Mouse (Mus musculus) adrenal gland, postnatal 25 days (tissue): ENCODE results near the gene Ccdc47. TPM values are rescaled to one million over a fixed set of nuclear protein-coding genes. Genes with fewer than 3 reads are reported as not detected.
A peak's percentile ranks its signal among the peaks of the same experiment; 100 is the strongest.

ENCODE experiments used
- DNase-seq: peaks from one replicate; pipeline ENCODE4 v3.0.0; 2021; ENCODE audit warnings: mixed read lengths
- total RNA-seq: library from RNA; stranded (reverse); gene quantifications from 2 replicates; pipeline ENCODE4 v1.2.3, GENCODE M21; 2021

Gene Ccdc47
- total RNA-seq, 1 experiment from 2014 or later: 122 TPM

DNA sequence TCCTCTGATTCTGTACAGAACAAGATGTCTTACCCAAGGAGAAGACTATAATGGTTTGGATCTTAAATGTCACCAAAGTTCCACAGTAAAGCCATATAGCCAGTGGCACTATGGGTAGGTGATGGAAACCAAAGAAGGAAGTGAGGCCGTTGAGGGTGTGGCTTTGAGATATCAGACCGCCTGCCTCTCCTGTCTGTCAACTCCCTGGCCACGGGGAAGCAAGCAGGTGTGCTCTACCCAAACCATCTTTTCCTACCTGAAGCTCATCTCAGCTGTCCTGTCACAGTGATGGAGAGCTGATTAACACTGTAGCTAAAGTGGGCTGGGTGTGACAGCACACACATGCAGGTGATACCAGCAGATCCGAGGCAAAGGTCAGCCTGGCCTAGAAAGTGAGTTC lies 17.9 kb downstream of the Ccdc47 start:
- no peak for DNase-seq

DNA sequence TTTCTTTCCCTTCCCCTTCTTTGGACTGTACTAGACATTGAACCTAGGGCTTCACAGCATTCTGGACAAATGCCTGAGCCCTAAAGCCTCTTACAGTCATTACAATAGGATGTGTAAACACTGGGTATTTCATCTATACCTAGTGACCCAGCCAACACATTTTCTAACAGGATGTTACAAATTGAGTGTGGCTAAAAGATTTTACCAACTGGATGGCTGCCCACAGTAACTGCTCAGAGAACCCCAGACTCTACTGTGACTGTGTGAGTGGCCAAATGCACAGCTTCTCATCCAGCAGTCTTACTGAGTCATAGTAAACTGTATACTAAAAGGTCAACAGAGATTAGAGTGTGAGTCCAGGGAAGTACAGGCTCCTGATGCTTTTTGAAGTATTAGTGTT lies 20.8 kb downstream of the Ccdc47 start:
- DNase-seq: no peak

DNA sequence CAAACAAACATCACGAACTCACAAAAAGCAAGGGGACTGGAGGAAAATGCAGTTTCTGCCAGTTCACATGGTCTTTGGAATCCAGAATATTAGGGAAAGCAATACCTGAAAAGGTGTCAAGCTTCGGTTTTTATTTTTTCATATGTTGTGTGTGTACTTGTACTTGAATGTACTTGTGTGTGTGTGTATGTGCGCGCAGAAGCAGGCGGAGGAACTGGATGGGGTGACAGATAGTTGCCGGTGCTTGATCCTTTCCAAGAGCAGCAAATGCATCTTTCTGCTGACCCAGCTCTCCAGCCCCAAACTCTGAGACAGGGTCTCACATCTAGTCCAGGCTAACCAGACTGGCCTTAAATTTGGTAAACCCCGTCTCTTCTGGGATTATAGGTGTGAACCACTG lies 21.3 kb downstream of the Ccdc47 start:
- DNase-seq: no peak

DNA sequence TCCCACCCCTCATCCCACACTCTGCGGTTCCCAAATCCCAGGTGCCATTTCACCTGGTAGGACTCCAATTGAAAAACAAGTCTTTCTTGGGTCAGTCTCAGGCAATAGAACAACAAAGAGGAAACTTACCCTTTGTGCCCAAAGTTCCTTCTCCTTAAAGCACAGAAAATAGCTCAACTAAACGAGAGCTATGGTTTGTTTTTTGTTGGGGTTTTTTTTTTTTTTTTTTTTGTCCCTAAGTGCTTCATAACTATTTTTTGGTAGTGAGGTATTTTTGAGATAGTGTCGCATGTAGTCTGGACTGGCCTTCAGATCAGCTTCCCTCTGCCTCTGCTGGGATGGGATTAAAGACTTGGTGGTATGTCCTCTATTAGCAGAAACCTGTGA lies 22.0 kb downstream of the Ccdc47 start:
- no peak for DNase-seq

DNA sequence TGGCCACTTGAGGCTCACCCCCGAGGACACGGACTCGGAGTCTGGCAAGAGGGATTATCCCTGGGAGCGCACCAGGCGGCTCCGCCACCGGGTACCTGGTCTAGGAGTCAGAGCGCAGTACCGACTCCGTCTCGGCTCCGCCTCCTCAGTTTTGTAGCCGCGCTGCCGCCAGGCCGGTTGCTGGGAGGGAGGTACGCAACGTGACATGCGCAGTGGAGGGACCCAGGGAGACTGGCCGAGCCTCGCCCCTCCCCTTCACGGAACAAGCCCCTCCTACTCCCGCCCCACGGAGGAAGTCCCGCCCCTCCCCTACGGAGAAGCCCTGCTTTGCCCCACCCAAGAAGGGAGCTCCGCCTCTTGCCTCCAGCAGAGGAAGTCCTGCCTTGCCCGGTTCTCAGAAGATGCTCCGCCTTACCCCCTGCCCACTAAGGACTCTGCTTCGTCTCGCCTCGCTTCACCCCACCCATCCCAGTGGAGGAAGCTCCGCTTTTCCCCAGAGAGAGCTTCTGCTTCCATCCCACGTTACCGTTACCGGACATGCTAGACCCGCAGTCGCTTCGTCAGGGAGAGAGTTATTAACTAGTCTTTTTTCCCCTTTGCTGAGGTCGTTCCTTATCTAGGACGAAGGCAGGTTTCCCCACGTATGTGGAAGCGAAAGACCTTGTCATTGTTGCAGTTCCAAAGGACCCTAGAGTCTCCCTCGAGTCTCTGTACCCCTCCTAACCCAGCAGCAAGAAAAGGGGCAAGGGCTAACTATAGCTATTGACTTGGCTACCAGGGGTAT lies 22.6 kb downstream of the Ccdc47 start:
- peak; percentile 98 for DNase-seq

DNA sequence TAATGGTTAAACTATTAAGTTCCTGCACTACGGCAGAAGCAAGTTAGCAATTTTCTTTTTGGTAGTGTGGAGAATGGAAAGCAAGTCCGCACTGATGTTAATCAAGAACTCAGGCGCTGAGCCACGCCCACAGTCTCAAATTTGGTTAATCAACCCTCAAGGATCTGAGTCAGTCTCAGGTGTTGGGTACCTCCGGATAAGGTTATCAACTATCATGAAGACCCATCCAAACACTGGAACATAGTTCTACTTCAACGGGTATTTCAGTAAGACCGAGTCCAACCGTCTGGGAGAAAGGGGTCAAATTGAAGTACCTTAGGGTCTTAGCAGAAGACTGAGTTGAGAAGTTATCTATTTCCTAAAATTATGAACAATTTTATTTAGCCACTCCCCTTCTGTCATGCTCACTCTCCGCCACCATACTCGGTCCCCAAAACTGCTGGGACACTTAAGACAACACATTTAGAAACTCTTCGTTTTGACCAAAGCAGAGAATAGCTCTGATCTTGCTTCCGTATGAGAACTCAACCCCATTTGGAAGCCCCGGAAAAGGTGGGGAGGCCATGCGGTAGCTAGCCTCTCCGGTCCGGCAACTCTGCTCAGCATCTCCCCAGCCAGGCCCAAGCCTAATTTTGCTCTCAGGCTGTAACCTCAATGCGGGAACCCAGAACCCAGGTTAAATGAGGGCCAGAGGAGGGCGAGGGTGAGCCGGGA lies 23.3 kb downstream of the Ccdc47 start:
- no peak for DNase-seq

DNA sequence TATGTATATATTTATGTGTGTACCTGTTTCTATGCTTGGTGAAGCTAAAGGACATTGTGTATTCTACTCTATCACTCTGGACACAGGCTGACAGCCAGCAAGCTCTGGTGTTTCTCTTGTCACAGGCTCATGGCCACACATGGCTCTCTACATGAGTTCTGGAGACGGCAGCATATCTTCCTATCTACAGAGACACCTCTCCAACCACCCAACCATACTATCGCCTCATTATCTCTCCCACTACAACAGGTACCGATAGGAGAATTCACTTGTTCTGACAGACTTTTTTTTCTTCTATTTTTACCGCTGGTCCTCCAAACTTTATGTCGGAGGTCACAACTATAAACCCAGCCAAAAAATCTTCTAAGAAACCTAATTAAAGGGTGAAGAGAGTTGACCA lies 23.9 kb downstream of the Ccdc47 start:
- no peak for DNase-seq

DNA sequence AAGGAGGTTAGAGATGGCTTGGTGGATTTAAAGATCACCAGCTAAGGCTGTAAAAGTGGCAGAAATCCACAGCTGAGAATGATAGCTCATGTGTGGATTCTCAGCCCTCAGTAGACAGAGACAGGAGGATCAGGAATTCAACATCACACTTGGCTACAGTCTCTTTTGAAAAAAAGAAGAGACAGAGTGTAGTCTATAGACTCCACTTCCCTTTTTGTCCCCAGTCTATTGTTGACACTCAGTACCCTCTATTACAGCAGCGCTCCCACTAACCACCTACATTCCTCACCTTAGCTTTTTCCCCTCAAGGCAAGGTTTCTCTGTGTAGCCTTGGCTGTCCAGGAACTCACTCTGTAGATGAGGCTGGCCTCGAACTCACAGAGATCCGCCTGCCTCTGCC lies 24.4 kb downstream of the Ccdc47 start:
- DNase-seq: no peak

DNA sequence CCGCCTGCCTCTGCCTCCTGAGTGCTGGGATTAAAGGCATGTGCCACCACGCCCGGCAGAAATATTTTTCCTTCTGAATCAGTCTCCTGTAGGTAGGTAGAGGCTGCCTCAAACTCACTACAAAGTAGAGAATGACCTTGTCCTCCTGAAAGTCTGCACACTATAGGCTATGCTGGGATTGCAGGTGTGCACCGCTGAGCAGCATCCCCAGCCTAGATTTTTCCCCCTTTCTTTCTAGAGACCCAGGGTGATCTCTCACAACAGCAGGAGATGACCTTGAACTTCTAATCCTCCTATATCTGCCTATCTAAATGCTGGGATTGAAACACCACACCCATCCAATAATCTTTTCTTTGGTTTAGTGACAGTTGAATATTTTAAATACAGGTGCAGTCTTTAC lies 28.8 kb downstream of the Ccdc47 start:
- DNase-seq: no peak

DNA sequence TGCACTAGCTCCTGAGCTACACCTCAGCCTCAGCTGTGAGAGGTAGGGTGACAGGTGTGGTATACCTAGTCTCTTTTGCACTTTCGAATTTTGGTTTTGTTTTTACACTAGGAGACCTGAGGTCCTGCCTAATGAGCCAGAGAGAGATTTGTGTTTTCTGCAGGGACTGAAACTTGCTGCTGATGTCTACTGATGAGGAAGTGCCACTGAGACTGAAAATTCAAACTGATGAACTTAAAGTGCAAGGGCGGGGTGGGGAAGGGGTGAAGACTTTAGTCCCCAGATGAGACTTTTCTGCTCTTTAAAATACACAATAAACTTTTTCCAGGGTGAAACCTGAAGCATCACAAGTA lies 35.7 kb downstream of the Ccdc47 start:
- no peak for DNase-seq

DNA sequence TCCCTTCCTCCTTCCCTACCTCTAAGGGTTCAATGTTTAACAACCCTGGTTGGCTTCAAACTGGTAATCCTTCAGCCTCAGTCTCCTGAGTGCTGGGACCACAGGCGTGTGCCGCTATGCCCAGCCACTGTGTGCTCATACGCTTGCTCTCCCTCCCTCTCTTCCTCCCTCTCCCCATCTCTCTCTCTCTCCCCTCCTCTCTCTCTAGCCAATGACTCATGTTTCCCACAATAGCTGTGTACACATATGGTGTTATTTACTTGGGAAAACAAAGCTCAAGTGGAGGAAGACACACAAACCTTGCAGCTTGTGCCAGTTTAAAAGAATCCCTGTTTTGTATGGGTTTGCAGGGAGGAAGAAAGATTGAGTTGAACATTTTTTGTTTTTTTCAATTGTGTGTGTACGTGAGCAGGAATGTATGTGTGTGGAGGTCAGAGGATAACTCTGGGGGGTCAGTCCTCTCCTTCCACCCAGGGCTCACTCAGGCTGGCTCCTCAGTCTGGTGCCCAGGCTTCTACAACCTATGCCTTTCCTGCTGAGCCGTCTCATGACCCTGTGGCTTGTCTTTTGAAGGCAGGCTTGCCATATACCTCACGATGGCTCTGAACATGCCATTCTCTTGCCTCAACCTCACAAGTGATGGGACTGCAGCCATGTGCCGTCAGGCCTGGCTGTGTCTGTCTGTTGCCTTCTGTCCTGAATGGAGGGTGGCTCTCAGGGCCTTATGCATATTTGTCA lies 36.3 kb downstream of the Ccdc47 start:
- DNase-seq: no peak

DNA sequence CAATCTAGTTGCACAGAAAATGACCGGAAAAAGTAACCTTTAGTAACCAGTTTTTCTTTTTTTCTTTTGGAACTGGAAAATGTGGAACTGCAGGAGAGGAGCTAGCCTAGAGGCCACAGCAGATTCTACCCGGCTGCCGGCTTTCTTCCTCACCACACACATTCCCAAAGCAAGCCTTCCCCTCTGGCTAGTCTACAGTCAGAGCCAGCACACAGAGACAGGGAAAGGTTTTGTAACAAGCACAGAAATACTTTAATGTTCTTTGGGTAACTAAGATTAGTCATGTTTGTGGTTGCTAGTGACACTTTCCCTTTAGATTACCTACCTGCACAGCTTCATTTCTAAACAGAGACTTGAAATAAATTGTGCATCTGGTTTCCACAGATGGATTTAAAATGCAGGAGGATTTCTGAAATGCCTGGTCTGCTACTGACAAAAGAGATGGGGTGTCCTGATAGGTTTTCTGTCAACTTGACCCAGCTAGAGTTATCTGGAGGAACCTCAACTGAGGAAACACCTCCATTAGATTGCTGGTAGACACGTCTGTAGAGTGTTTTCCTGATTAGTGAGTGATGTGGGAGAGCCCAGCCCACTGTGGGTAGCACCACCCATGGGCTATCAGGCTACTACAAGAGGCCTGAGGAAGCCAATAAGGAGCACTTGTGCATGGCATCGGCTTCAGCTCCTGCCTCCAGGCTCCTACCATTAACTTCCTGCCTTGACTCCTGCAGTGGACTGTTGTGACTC lies 37.9 kb downstream of the Ccdc47 start:
- DNase-seq: no peak

DNA sequence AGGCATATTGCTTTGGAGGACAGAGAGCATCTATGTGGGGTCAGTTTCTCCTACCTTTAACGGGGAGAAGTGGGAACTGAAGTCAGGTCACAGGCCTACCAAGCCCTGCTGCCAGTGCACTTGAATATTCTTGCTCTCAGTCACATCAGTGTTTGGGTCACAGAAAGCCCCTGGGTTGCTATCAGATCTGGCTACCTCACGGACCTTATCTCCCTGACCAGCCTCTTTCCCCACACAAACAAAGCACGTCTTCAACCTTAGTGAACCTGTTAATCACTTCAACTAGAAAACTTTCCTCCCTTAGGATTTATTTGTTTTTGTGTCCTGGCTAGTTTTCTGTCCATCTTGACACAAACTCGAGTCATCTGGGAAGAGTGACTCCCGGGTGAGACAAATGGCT lies 39.8 kb downstream of the Ccdc47 start:
- DNase-seq: no peak

DNA sequence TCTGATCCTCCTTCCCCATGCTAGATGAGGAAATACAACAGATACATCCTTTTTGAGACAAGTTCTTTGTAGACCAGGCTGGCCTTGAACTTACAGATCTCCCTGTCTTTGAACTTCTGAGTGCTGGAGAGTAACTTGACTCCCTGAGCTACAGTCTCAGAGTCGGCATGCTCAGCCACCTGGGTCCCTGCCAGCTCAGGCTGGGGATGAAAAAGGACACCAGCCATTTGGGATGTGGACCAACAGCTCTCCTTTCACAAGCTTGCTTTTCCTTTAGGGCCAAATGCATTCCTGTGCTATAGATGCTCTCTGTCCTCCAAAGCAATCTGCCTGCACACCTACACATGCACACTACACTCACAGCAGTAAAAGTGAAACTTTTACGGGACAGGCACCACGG lies 41.1 kb downstream of the Ccdc47 start:
- DNase-seq: peak; percentile 49

DNA sequence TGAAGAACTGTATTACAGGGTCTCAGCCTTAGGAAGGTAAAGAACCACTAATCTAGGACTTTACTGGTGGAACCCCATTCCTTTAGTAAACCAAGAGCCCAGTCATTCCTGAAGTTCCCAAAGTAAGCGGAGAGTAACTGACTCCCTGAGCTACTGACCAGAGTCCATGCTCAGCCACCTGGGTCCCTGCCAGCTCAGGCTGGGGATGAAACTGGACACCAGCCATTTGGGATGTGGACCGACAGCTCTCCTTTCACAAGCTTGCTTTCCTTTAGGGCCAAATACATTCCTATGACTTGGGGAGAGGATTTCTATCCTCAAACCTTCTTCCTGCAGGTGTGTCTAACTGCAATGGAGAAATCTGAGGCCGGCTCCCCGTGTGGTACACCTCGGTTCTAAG lies 41.8 kb downstream of the Ccdc47 start:
- no peak for DNase-seq

DNA sequence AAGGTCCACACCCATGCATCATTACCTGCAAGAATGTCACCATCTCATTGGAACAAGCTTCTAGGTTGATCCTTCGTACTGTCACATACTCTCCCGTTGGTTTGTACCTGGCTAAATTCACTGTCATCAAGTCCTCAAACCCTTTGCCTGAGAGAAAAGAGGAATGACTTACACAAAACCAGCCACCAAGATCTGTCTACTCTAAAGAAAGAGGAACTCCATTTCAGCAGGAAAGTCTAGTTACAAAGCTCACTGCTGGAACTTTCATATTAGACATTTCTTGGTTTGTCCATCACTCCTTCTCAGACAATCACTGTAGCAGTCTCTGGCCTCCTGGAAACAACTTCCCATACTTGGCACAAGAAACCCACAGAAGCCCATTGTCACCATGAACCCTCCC lies 42.9 kb downstream of the Ccdc47 start:
- no peak for DNase-seq

DNA sequence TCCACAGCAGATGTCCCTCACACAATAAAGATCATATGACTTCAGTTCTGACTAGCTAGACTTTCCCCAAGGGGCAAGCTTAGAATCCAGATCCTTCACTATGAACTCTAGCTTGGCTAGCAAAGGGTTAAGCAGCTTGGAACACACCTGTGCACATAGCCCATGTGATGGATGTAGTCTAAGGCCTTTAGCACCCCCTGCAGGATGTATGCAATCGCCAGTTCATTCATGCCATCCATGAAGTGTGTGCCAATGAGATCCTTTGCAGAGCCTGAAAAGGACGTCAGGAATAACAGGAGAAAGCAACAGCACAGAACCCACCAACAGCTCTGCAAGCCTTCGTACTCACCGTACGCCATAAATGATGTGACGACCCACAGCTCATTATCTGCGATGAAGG lies 45.3 kb downstream of the Ccdc47 start:
- no peak for DNase-seq

DNA sequence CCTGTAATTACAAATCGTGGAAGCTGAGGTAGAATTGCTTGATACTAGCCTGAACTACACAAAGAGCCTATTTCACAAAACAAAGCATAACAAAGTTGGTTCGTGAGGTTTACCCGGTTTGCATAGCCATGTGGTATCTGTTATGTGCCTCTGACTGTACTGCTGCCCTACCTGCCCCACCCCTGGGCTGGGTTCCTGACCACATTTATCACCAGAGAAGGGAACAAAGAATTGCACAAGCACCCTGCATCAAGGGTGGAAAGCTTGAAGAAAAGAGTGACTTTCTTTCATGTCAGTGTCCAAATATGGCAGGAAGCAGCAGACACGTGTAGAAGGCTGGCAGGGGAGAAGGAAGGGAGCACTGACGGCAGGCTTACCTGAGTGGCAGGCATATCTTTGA lies 48.7 kb downstream of the Ccdc47 start:
- DNase-seq: no peak

DNA sequence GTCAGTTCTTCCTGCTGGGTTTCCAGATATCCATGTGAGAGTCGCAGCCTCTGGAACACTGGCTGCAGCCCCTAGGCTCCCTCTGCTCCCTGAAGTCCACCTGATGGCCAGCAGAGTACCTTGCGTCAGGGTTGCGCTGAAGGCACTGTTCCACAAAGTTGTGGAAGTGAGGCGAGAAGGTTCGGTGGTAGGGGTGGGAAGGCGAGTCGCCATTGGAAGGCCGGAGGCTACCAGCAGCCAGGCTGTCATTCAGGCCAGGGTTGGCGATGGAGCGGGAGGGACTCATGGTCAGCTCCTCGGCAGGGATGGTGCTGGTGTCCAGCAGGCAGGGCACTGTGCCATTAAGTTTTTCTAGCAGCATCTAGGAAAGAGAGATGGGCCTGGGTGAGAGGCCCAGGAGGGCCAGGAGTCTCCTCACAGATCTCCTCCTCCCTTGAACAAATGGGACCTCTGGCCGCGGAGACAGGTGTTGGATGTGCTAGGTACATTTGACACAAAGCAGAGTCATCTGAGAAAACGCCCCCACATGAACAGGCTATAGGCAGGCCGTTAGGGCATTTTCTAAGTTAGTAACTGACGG lies 51.5 kb downstream of the Ccdc47 start:
- DNase-seq: no peak

DNA sequence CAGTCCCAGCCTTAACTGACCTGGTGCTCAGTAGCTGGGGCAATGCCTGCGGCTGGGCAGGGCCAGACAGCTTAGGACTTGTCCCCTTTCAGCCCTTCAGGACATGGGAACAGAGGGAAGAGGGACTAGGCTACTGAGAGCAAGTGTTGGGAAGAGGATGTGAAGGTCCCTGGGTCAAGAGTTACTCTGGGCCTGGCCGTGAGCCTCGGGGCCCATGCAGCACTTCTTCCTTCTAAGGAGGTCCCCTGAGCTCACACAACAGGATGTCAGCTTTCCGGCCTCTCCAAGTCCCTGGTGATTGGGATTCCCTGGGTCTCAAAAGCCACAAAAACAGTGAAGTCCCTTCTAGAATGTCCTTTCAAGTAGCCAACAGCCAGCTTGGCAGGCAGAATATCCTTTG lies 52.6 kb downstream of the Ccdc47 start:
- DNase-seq: no peak

DNA sequence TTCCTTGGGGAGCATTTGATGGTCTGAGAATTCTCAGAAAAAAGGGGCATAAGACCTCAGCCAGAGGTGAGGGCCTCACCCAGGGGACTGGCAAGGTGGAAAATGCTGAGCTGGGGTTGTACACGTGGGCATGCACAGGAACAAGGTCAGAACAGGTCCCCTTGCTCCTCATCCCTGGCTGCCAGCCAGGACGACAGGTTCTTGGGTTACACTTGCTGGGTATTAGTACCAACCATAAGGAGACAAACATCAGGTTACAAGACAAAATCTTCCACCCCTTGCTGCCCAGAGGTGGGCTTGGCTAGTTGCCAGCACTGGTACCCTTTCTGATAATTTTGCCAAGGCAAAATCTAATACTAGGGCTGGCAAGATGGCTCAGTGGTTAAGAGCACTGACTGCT lies 53.9 kb downstream of the Ccdc47 start:
- DNase-seq: no peak
